Mouse (Mus musculus) induced T-regulatory cell, adult 2 months (primary cell): ENCODE measurements around the gene Olfr1218.
"Not testable (repeated sequence)": the region's sequence is repeated elsewhere in the genome, so short reads cannot be mapped to it uniquely, and the experiment has no call there.

Source experiments
- DNase-seq: peaks from one replicate; pipeline ENCODE4 v3.0.0-alpha.2; 2012; ENCODE audit warnings: low read depth

Gene Olfr1218

DNA sequence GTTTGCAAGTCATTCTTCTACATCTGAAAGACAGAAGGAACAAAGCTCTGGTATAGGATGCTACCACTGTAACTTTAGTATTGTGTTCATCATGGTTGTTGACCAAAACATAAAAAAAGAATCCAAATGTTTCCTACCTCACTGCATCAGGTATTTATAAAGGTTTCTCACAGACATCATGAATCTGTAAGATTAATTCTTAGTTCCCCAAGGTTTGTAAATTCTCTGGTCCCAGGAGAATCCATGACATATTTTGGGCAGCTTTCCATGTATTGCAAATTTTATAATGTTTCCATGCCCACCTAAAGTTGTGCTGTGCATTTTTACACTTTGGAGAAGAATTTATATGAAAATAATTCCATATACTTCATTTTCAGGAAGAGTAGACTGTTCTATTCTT is at the start of gene Olfr1218:
Gene Olfr1218 (minus strand): TSS at position 101 of the 400 bp plus-strand sequence.
- no peak for DNase-seq

DNA sequence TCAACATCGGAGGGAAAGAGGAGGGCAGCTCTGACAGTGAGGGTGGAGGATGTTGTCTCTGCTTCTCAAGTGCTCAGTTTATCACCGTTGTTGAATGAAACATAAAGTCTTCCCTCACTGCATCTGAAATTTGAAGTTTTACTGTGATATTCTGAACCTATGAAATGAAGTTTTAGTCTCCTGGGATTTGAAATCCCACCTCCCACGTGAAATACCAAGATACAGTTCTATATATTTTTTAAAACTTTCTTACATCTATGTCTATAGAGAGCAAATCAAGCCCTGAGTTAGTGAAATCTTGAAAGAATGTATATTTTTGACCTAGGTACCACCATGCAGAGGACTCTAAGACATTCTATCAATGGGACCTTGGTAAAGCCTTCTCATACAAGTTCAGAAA is 45.7 kb upstream of the Olfr1218 start, which contains the start of gene Olfr1220:
Gene Olfr1220 (minus strand): TSS at position 101 of the 400 bp plus-strand sequence.
- DNase-seq = no peak

DNA sequence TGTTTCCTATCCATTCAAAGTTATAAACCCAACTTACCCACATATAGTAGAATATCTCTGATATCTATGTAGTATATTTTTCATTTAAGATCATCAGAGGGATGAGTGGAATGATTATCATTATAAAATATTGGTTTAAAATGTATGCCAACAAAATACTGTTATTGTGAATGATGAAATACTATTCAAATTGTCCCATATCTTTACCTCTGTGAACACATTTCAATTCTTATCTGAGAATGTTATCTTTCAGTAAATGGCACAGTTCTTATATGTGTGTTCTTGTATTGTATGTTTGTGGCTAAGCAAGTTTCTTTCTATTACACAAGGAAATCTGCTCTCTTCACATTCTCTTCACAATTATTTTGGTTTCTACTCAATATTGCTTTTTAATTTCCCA is 44.7 kb upstream of the Olfr1218 start:
- DNase-seq = no peak

DNA sequence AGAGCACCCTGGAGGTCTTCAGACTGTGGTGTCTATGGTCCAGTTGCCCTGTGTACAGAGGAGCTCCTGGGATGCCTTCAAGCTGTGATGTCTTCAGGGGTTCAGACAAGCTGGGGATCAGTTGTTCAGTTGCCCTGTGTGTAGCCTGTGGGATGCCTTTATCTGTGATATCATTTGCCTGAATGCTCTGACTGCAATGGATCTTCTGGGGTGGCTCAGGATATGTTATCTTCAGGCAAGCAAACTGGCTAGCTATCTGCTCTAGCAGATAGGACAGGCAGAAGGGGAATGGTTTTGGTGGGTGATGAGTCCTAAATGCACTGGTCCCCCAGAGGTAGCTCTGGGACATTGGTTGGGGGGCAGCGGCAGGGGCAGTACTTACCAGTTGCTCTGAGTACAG is 32.9 kb upstream of the Olfr1218 start:
- DNase-seq = no peak

DNA sequence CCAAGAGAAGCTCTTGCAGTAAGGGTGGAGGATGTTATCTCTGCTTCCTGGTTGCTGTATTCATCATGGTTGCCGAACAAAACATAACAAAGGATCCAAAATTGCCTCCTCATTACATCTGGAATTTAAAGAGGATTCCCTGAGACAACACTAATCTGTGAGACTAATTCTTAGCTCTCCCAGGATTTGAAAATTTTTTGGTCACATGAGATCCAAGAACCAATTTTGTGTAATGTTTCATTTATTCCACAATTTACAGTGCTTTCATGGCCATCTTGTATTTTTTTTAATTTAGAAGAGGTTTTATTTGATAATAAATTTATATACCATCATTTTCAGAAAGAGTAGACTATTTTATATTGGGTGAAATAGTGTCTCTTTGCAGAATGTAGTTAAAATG is 22.4 kb upstream of the Olfr1218 start, which contains the start of gene Olfr1219:
Gene Olfr1219 (minus strand): TSS at position 101 of the 400 bp plus-strand sequence.
- no peak for DNase-seq

- no peak for DNase-seq
Observed at GRCm38 (mm10) chr2:89081487-89081886, 20.5 kb upstream of the Olfr1218 start.

- no peak for DNase-seq
Observed at GRCm38 (mm10) chr2:89031965-89032364, 29.0 kb downstream of the Olfr1218 start, which contains the start of gene Olfr1217. Olfr1217 (minus strand) TSS chr2:89032065.

GRCm38 (mm10) chr2:89021436-89021835 is 39.6 kb downstream of the Olfr1218 start:
- not testable (repeated sequence) for DNase-seq

GRCm38 (mm10) chr2:89018240-89018639 is 42.7 kb downstream of the Olfr1218 start, which contains the start of gene Olfr1216:
Olfr1216 (minus strand) TSS chr2:89018340.
- no peak for DNase-seq

DNA sequence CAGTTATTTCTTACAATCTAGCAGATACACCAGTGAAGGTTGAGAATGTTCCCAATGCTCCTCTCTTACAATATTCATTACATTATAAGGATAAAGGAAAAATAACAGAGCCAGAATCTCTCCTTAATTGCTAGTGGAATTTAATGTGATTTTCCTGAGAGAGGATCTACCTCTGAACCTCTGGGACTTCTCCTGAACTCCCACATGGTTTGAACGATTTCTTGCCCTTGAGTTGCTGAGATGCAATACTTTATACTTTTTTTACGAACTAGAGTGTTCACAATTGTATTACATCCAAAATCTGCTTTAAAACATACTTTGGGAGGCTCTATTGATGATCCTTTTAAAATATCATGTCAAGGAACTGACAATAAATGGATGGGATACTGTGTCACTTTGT is 54.1 kb downstream of the Olfr1218 start, which contains the start of gene Olfr1215:
Gene Olfr1215 (minus strand): TSS at position 101 of the 400 bp plus-strand sequence.
- DNase-seq = no peak
